Mouse (Mus musculus) stomach, embryonic 14.5 days (tissue): ENCODE measurements around the gene Teddm2. TPM values are rescaled to one million over a fixed set of nuclear protein-coding genes. Genes with fewer than 3 reads are reported as not detected.
"Not testable (repeated sequence)": the region's sequence is repeated elsewhere in the genome, so short reads cannot be mapped to it uniquely, and the experiment has no call there.

Experiments used
- ATAC-seq: fragments of 200-750 bp; cut with Nextera tagmentation; 2 replicates; pipeline ENCODE4 v1.8.0; 2017; ENCODE audit warnings: low read depth, moderate TSS enrichment; ENCODE audit not compliant: insufficient number of reproducible peaks, insufficient read depth, low FRiP score
- H3K27ac ChIP-seq: fragments of 300-500 bp; sonication (generic); 2 replicates; pipeline ENCODE4 v1.5.1; 2014; ENCODE audit warnings: mild to moderate bottlenecking, low read length, moderate library complexity, mixed read lengths
- H3K27me3 ChIP-seq: fragments of 300-500 bp; sonication (generic); 2 replicates; pipeline ENCODE4 v1.6.1; 2014; ENCODE audit warnings: low read length, control low read depth, mixed read lengths; ENCODE audit not compliant: control insufficient read depth, insufficient read depth
- H3K36me3 ChIP-seq: fragments of 300-500 bp; sonication (generic); 2 replicates; pipeline ENCODE4 v1.6.1; 2014; ENCODE audit warnings: mild to moderate bottlenecking, control low read depth, low read length, moderate library complexity, mixed read lengths; ENCODE audit not compliant: control insufficient read depth, insufficient read depth
- H3K4me1 ChIP-seq: fragments of 300-500 bp; sonication (generic); 2 replicates; pipeline ENCODE4 v1.6.1; 2014; ENCODE audit warnings: low read length, control low read depth, mixed read lengths; ENCODE audit not compliant: control insufficient read depth, insufficient read depth
- H3K4me2 ChIP-seq: fragments of 300-500 bp; sonication (generic); replicated peaks from 2 replicates; pipeline ENCODE4 v1.6.1; 2014; ENCODE audit warnings: low read depth, low read length, control low read depth
- H3K4me3 ChIP-seq: fragments of 300-500 bp; sonication (generic); 2 replicates; pipeline ENCODE4 v1.5.1; 2014; ENCODE audit warnings: low read depth, low read length, control low read depth
- H3K9ac ChIP-seq: fragments of 300-500 bp; sonication (generic); replicated peaks from 2 replicates; pipeline ENCODE4 v1.6.1; 2014; ENCODE audit warnings: low read depth, mild to moderate bottlenecking, control low read depth, low read length, moderate library complexity, mixed read lengths
- H3K9me3 ChIP-seq: fragments of 300-500 bp; sonication (generic); 2 replicates; pipeline ENCODE4 v1.6.1; 2016; ENCODE audit warnings: low read depth, low read length, control low read depth; ENCODE audit not compliant: control insufficient read depth
- WGBS: fragments of 180-500 bp; shearing (Covaris S2); extraction: QIAGEN DNeasy Blood & Tissue Kit; methylation state at CpG from one replicate; pipeline ENCODE4 v1.1.7; 2014; 5-methylcytosine and 5-hydroxymethylcytosine counted together
- polyA plus RNA-seq: library from polyadenylated mRNA; unstranded; fragments of >200 nt; fragmentation: Nextera tagmentation; extraction: Ambion mirVana; gene quantifications from 2 replicates; pipeline ENCODE4 v1.2.1, GENCODE M21; 2014

Teddm2 gene
- polyA plus RNA-seq, 1 experiment from 2014 or later: 0.46 TPM

DNA sequence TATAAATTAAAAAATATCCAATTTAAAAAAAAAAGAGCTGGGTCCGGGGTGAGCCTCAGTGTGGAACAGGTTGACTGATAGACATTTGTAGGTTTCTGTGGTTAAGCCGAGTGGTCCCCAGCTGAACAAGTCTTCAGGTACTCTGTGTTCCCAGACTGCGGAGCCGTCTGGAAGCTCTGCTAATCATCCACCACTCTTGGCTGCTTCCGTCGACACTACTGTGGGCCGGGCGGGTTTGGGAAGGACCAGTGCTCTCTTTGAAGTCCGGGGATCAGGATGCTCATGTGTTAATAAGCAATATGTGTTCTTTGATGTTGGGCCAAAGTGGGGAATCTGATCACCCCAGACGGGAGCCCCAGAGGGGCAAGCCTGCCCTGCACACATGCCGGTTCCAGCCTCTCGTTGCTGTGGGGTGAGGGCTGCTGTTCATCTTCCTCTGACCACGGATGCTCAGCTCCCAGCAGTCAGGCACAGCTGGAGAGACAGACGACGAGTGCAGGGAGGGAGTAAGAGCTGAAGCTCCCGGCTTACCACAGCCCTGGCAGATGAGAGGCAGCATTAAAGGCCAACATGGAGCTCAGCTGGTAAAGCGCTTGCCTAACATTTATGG, 13.9 kb downstream of the Teddm2 start:
- no peak overlapping the region for H3K27ac ChIP-seq
- no peak overlapping the region for H3K9ac ChIP-seq
- no peak overlapping the region for H3K4me2 ChIP-seq
- H3K4me1 ChIP-seq: no peaks in the 10 kb centered on the region
- 0 out of 2 replicates have a peak, but pooled peaks have one; percentile 49 for ATAC-seq
- no peaks in the 10 kb centered on the region for H3K36me3 ChIP-seq
- WGBS: 33% methylated on average over 17 of the region's 17 CpGs
- H3K27me3 ChIP-seq: no peaks in the 10 kb centered on the region
- H3K4me3 ChIP-seq: no peak overlapping the region
- no peaks in the 10 kb centered on the region for H3K9me3 ChIP-seq

DNA sequence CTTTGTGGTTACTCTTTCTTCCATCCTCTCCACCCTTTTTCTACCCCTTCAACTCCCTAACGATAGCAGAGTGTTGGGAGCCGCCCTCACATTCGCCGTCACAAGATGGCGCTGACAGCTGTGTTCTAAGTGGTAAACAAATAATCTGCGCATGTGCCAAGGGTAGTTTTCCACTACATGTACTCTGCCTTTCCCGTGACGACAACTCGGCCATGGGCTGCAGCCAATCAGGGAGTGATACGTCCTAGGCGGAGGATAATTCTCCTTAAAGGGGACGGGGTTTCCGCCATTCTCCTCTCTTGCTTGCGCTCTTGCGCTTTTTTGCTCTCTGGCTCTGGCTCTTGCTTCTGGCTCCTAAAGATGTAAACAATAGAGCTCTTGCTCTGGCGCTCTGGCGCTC, 19.6 kb downstream of the Teddm2 start:
- not testable (repeated sequence) for H3K9ac ChIP-seq, H3K4me1 ChIP-seq, H3K27ac ChIP-seq, H3K4me3 ChIP-seq, ATAC-seq, H3K27me3 ChIP-seq, H3K36me3 ChIP-seq, H3K4me2 ChIP-seq, H3K9me3 ChIP-seq
- 98% methylated on average over 17 of the region's 17 CpGs for WGBS

DNA sequence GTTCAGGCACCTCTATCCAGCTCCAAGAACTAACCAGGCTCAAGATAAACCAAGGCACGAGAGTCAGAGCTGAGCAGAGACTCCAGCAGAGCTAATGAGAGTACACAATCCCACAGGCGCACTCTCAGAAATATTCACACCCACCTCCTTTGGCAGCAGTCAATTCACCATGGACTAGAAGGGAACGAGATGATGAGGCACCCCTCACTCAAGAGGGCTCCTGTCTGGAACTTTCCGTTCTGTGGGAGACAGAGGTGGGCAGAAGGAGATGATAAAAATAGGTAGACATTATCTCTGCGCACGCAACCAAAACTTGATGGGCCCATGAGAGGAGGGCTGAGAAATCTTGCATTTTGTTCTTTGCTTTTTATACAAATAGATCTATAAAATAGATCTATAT, 26.0 kb downstream of the Teddm2 start, which contains the start of gene Teddm1b:
Gene Teddm1b (plus strand): TSS at position 301 of the 400 bp plus-strand sequence.
- no peak within 1 kb of the TSS for H3K27ac ChIP-seq
- H3K4me3 ChIP-seq: no peak within 1 kb of the TSS
- no peaks in the 10 kb centered on the region for H3K27me3 ChIP-seq
- no peak within 1 kb of the TSS for H3K9ac ChIP-seq
- WGBS: 83% methylated on average over 6 of the region's 6 CpGs
- no peaks in the 10 kb centered on the region for H3K36me3 ChIP-seq
- no peak within 1 kb of the TSS for H3K4me2 ChIP-seq
- no peak for ATAC-seq
- H3K9me3 ChIP-seq: no peaks in the 10 kb centered on the region
- no peaks in the 10 kb centered on the region for H3K4me1 ChIP-seq

DNA sequence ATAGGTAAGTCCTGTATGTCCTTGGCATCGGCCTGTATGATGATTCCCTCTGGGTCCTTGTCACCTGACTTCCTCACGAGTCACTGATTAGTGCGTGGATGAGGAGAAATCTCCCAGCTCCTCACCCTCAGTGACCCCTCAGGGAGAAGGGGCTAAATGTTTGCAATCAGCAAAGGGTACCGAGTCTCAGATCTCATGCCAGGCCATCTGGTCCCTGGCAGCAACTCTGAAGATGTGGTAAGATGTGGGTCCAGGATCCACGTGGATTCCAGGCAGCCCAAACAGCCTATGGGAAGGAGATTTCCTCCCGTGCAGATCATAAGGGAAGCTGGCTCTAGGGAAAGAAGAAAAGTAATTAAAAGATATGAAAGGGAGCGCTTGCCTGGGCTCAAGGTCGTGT, 44.1 kb downstream of the Teddm2 start:
- H3K4me2 ChIP-seq: no peak overlapping the region
- ATAC-seq: no peak
- no peaks in the 10 kb centered on the region for H3K4me1 ChIP-seq
- no peak overlapping the region for H3K4me3 ChIP-seq
- no peaks in the 10 kb centered on the region for H3K36me3 ChIP-seq
- WGBS: 73% methylated on average over 8 of the region's 8 CpGs
- H3K27me3 ChIP-seq: no peaks in the 10 kb centered on the region
- no peaks in the 10 kb centered on the region for H3K9me3 ChIP-seq
- no peak overlapping the region for H3K27ac ChIP-seq
- no peak overlapping the region for H3K9ac ChIP-seq

DNA sequence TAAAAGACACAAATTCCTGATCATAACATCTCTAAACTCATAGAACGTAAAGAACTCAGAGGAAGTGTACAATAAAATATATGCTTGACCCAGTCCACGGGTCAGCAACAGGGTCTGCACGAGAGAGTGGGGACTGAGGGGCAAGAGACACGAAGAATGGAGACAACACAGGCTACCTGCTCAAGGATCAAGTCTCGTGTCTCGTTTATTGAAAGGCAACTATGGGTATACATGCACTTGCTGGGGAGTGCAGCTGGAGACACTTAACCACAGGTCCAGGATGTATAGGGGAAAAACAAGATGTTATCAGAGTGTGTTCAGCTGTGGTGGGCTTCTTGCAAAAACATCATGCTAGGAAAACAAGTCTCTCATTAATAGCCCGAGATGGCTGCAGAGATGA, 47.3 kb downstream of the Teddm2 start:
- not testable (repeated sequence) for ATAC-seq, H3K27ac ChIP-seq, H3K9ac ChIP-seq, H3K4me1 ChIP-seq, H3K27me3 ChIP-seq, H3K4me2 ChIP-seq, H3K9me3 ChIP-seq, H3K4me3 ChIP-seq, H3K36me3 ChIP-seq
- 71% methylated on average over 7 of the region's 7 CpGs for WGBS

DNA sequence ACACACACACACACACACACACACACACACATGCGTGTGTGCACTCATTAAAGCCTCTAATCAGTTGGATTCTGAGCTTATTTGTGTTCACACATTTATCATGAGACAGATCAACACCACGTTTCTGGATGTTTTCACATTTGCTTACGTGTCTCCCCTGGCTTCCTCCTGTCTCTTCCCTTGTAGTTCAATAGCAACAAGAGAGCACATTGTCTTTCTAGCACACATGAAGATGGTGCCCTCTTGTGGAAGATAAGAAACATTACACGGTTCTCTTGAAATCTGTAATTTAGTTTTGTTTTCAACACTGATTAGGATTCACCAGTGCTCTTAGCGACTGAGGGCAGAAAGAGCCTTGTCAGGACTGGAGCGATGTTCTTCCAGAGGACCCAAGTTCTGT, 53.2 kb downstream of the Teddm2 start:
- H3K27ac ChIP-seq: no peak overlapping the region
- H3K9me3 ChIP-seq: no peaks in the 10 kb centered on the region
- no peak overlapping the region for H3K9ac ChIP-seq
- H3K27me3 ChIP-seq: no peaks in the 10 kb centered on the region
- no peak for ATAC-seq
- H3K4me3 ChIP-seq: no peak overlapping the region
- no peaks in the 10 kb centered on the region for H3K36me3 ChIP-seq
- no peak overlapping the region for H3K4me2 ChIP-seq
- H3K4me1 ChIP-seq: no peaks in the 10 kb centered on the region
- 28% methylated on average over 6 of the region's 6 CpGs for WGBS

DNA sequence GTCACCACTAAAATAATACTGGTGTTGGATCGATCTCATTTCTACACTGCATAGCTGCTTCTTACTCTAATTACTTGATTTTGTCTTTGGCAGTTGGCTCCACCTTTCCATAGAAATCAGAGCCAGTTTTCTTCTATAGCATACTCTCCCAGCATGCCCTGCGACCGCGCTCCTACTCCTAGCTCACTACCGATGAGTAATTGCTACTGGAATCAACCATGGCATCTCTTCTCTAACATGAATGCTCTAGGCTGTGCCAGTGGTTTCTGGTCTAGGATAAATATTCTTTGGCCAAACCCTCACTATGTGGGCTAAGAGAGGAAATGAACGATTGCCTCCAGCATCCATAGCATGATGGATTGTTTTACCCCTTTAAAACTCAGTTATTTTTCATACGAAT, 53.6 kb downstream of the Teddm2 start:
- Histone ChIP-seq H3K9ac (no peak overlapping the region), H3K9me3 (no peaks in the 10 kb centered on the region), H3K4me2 (no peak overlapping the region), H3K4me3 (no peak overlapping the region), H3K4me1 (no peaks in the 10 kb centered on the region), H3K36me3 (no peaks in the 10 kb centered on the region), H3K27me3 (no peaks in the 10 kb centered on the region), H3K27ac (no peak overlapping the region)
- 83% methylated on average over 7 of the region's 7 CpGs for WGBS
- ATAC-seq: no peak

DNA sequence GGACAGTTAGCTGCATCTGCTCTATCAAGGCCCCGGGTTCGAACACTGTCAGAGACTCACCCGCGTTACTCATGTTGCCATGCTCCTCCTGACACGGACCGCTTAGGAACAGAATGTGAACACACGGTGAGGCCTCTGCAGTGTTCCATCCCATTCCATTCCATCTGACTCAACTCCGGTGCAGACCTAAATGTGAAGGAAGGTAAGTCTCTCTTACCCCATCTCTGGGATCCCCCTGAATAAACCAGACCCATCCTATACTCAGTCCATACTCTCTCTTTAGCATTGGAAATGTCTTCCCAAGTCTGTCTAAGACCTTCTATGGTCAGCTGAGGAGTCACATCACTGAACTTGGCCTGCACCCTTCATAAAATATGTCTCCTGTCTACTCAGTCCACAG, 56.0 kb downstream of the Teddm2 start, which contains the start of gene Rgsl1:
Gene Rgsl1 (minus strand): TSS at position 101 of the 400 bp plus-strand sequence.
- H3K9me3 ChIP-seq: no peaks in the 10 kb centered on the region
- no peak within 1 kb of the TSS for H3K9ac ChIP-seq
- no peak within 1 kb of the TSS for H3K4me3 ChIP-seq
- 96% methylated on average over 8 of the region's 8 CpGs for WGBS
- H3K27me3 ChIP-seq: no peaks in the 10 kb centered on the region
- H3K27ac ChIP-seq: no peak within 1 kb of the TSS
- no peak for ATAC-seq
- no peaks in the 10 kb centered on the region for H3K4me1 ChIP-seq
- H3K36me3 ChIP-seq: no peaks in the 10 kb centered on the region
- H3K4me2 ChIP-seq: no peak within 1 kb of the TSS

DNA sequence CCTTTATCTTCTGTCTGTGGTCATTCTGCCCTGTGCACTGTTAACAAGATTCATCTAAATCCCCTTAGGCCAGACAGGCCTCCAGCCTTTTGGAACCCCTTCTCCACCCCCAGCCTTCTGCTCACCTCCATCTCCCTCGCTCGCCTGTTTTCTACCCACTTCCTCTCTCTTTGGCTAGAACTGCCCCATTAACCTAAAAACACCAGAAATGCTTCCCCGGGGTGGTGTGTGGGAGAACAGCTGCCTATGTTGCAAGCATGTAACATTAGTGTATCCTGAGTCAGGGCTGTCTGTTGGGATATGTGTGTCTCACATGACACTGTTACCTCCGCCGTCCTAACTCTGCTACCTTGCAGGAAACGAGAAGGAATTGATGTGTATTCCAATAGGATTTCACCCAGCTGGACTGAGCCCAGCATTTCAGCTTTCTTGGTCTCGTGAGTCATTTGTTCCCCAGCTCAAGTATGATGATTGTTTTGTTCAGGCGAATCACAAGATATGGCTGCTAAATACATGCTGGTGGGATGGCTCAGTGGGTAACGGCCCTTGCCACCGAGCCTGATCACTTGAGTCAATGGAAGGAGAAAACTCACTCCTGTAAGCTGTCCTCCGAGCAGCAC, 57.8 kb downstream of the Teddm2 start:
- no peak for ATAC-seq
- Histone ChIP-seq H3K27ac (no peak overlapping the region), H3K9me3 (no peaks in the 10 kb centered on the region), H3K4me3 (no peak overlapping the region), H3K4me2 (no peak overlapping the region), H3K4me1 (no peaks in the 10 kb centered on the region), H3K9ac (no peak overlapping the region), H3K27me3 (no peaks in the 10 kb centered on the region), H3K36me3 (no peaks in the 10 kb centered on the region)
- WGBS: 84% methylated on average over 11 of the region's 11 CpGs
